Mouse (Mus musculus) midbrain, embryonic 14.5 days (tissue): ENCODE results near the gene Pus7. TPM values are rescaled to one million over a fixed set of nuclear protein-coding genes. Genes with fewer than 3 reads are reported as not detected.

Experiments used
- ATAC-seq: fragments of 200-750 bp; cut with Nextera tagmentation; 2 replicates; pipeline ENCODE4 v1.8.0; 2017; ENCODE audit warnings: moderate number of reproducible peaks, moderate library complexity; ENCODE audit not compliant: low FRiP score, low TSS enrichment
- DNase-seq: peaks from one replicate; pipeline ENCODE4 v3.0.0-alpha.2; 2015
- H3K27ac ChIP-seq: fragments of 300-500 bp; sonication (generic); replicated peaks from 2 replicates; pipeline ENCODE4 v1.5.1; 2014; ENCODE audit warnings: mild to moderate bottlenecking, low read depth, low read length, moderate library complexity
- H3K27me3 ChIP-seq: fragments of 300-500 bp; sonication (generic); 2 replicates; pipeline ENCODE4 v1.6.1; 2014; ENCODE audit warnings: low read length, control low read depth, mixed read lengths; ENCODE audit not compliant: control insufficient read depth, insufficient read depth
- H3K36me3 ChIP-seq: fragments of 300-500 bp; sonication (generic); 2 replicates; pipeline ENCODE4 v1.6.1; 2014; ENCODE audit warnings: low read length, control low read depth; ENCODE audit not compliant: control insufficient read depth, insufficient read depth
- H3K4me1 ChIP-seq: fragments of 300-500 bp; sonication (generic); 2 replicates; pipeline ENCODE4 v1.6.1; 2014; ENCODE audit warnings: mild to moderate bottlenecking, antibody characterized with exemption, low read length, control low read depth; ENCODE audit not compliant: control insufficient read depth, insufficient read depth
- H3K4me2 ChIP-seq: fragments of 300-500 bp; sonication (generic); 2 replicates; pipeline ENCODE4 v1.6.1; 2014; ENCODE audit warnings: mild to moderate bottlenecking, low read length, moderate library complexity
- H3K4me3 ChIP-seq: fragments of 300-500 bp; sonication (generic); replicated peaks from 2 replicates; pipeline ENCODE4 v1.5.1; 2014; ENCODE audit warnings: low read depth, low read length
- H3K9ac ChIP-seq: fragments of 300-500 bp; sonication (generic); replicated peaks from 2 replicates; pipeline ENCODE4 v1.6.1; 2014; ENCODE audit warnings: mild to moderate bottlenecking, low read length, moderate library complexity
- H3K9me3 ChIP-seq: fragments of 300-500 bp; sonication (generic); 2 replicates; pipeline ENCODE4 v1.6.1; 2016; ENCODE audit warnings: low read length, control low read depth, mixed read lengths; ENCODE audit not compliant: control insufficient read depth
- WGBS: fragments of 180-500 bp; shearing (Covaris S2); extraction: QIAGEN DNeasy Blood & Tissue Kit; methylation state at CpG from one replicate; pipeline ENCODE4 v1.1.7; 2014; 5-methylcytosine and 5-hydroxymethylcytosine counted together
- polyA plus RNA-seq: library from polyadenylated mRNA; unstranded; fragments of >200 nt; fragmentation: Nextera tagmentation; extraction: Ambion mirVana; gene quantifications from 2 replicates; pipeline ENCODE4 v1.2.1, GENCODE M21; 2014

Pus7 gene
- polyA plus RNA-seq, 1 experiment from 2014 or later = 15.2 TPM

DNA sequence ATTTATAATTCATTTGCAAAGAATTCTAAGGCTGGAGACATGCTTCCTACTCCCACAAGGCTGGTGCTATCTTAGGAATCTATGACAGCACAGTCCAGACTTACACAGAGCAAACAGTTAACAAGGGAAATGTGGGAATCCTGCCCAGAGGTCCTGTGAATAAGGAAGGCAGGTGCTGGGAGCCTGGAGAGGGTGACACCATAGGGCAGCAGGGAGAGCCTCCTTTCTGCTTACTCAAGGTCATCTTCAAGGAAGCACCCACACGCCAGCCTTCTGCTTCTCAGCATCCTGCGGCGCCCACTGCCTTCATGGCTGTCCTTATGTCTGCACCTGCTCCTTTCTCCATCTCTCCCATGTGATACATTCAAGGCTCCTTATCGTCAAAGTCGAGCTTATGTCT is 19.0 kb downstream of the Pus7 start:
- H3K9me3 ChIP-seq = no peaks in the 10 kb centered on the region
- H3K4me2 ChIP-seq = no peak overlapping the region
- no peaks in the 10 kb centered on the region for H3K4me1 ChIP-seq
- no peak overlapping the region for H3K4me3 ChIP-seq
- WGBS = 97% methylated on average over 5 of the region's 5 CpGs
- peaks cover 40% of the 10 kb centered on the region for H3K36me3 ChIP-seq
- H3K27ac ChIP-seq = no peak overlapping the region
- H3K27me3 ChIP-seq = no peaks in the 10 kb centered on the region
- DNase-seq (no peak), ATAC-seq (no peak)
- no peak overlapping the region for H3K9ac ChIP-seq

DNA sequence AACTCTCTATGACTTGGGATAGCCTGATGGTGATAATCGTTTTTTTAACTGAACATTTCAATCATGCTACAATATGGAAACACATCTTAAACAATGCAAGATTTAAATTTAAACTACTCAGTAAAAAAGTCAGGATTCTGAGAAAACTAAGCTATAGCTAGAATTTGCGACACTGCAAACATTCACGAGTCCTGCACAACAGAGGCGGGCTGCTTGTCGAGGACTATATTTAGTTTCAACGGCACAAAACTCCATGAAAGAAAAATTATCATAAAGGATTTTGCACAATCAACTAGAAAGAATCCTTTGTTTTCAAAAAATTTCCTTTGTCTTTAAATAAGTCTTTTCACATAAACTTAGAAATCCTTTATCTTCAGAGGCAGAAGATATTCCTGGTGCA is 21.0 kb downstream of the Pus7 start:
- DNase-seq (no peak), ATAC-seq (no peak)
- no peak overlapping the region for H3K4me3 ChIP-seq
- no peak overlapping the region for H3K27ac ChIP-seq
- WGBS = 93% methylated on average over 6 of the region's 6 CpGs
- no peak overlapping the region for H3K4me2 ChIP-seq
- peaks cover 31% of the 10 kb centered on the region for H3K36me3 ChIP-seq
- no peak overlapping the region for H3K9ac ChIP-seq
- no peaks in the 10 kb centered on the region for H3K4me1 ChIP-seq
- no peaks in the 10 kb centered on the region for H3K27me3 ChIP-seq
- no peaks in the 10 kb centered on the region for H3K9me3 ChIP-seq

DNA sequence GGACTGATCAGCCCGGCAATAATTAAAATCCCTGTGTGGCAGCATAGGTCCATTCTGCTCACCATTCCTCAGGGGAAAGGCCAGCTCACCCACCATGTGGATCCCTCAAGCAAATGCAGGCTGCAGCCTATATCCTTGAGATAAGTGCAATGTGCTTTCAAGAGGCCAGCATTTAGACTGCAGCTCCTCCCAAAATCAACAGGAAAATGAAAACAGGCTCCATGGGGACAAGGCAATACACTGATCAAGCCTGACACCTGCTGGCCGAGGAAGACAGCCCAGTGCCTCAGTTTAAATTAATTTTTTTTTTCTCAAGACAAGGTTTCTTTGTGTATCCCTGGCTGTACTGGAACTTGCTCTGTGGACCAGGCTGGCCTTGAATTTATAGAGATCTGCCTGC is 24.9 kb downstream of the Pus7 start:
- H3K4me1 ChIP-seq = no peaks in the 10 kb centered on the region
- H3K27me3 ChIP-seq = no peaks in the 10 kb centered on the region
- H3K4me3 ChIP-seq = no peak overlapping the region
- DNase-seq (peak; percentile 72), ATAC-seq (no peak)
- H3K9ac ChIP-seq = no peak overlapping the region
- H3K27ac ChIP-seq = no peak overlapping the region
- no peak overlapping the region for H3K4me2 ChIP-seq
- 44% methylated on average over 2 of the region's 2 CpGs for WGBS
- no peaks in the 10 kb centered on the region for H3K9me3 ChIP-seq
- peaks cover 23% of the 10 kb centered on the region for H3K36me3 ChIP-seq

DNA sequence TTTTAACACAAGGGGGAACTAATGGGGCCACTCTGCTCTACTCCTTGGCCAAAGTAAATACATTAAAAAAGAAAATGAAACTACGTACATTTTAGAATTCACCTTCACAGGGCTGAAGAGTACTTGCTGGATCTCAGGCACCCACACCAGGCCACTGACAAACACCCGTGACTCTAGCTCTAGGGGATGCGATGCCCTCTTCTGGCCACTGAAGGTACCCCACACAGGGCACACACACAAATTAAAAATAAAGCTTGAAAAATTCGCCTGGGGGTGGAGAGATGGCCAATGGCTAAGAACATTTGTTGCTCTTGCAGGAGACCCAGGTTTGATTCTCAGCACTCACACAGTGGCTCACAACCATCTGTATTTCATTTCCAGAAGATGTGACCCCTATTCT is 27.1 kb downstream of the Pus7 start:
- WGBS = 93% methylated on average over 4 of the region's 4 CpGs
- Histone ChIP-seq H3K27me3 (no peaks in the 10 kb centered on the region), H3K9ac (no peak overlapping the region), H3K9me3 (no peaks in the 10 kb centered on the region), H3K4me2 (no peak overlapping the region), H3K27ac (no peak overlapping the region), H3K4me3 (no peak overlapping the region), H3K36me3 (peaks cover 15% of the 10 kb centered on the region; the same call in 1 of the 2 replicates), H3K4me1 (no peaks in the 10 kb centered on the region)
- no peak for DNase-seq
- ATAC-seq = no peak

DNA sequence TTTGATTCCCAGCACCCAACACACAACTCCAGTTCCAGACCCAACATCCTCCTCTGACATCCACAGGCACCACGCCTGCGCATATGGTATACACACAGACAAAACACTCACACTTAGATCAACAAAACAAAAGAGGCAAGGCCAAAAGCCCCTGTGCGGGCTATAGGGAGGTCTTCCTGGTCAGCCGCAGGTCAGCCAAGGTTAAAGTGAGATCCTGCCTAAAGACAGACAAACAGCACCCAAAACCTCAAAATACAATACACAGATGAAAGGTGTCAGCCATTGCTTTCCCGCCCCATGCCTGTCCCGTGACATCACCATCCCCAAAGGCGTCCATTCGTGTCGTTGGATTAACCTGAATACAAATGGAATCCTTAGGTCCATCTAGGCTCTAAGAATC is 27.9 kb downstream of the Pus7 start:
- ATAC-seq (no peak), DNase-seq (no peak)
- no peak overlapping the region for H3K27ac ChIP-seq
- H3K9ac ChIP-seq = no peak overlapping the region
- H3K27me3 ChIP-seq = no peaks in the 10 kb centered on the region
- H3K9me3 ChIP-seq = no peaks in the 10 kb centered on the region
- H3K4me2 ChIP-seq = no peak overlapping the region
- 97% methylated on average over 9 of the region's 9 CpGs for WGBS
- no peaks in the 10 kb centered on the region for H3K4me1 ChIP-seq
- no peak overlapping the region for H3K4me3 ChIP-seq
- peaks cover 16% of the 10 kb centered on the region; the same call in 1 of the 2 replicates for H3K36me3 ChIP-seq

DNA sequence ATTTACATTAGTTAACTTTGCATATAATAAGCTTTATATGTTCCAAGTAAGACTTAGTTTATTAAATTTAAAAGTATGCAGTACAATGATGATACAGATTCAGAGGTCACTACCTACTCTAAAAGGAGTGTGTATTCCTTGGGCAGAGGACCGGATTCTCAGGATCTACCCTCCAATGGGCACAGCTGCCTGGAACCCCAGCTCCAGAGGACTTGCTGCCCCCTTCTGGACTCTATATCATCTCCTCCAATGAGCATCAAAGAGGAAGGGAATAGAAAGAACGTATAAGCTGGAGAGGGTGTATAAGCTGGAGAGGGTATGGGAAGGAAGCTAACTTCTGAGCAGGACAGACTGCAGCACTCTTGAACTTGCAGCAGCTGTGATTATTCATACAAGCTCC is 33.6 kb downstream of the Pus7 start:
- H3K9me3 ChIP-seq = no peaks in the 10 kb centered on the region
- no peaks in the 10 kb centered on the region for H3K27me3 ChIP-seq
- peaks cover 33% of the 10 kb centered on the region for H3K36me3 ChIP-seq
- no peak overlapping the region for H3K4me2 ChIP-seq
- no peak overlapping the region for H3K9ac ChIP-seq
- no peak overlapping the region for H3K4me3 ChIP-seq
- H3K27ac ChIP-seq = no peak overlapping the region
- peak; percentile 15 for DNase-seq
- H3K4me1 ChIP-seq = no peaks in the 10 kb centered on the region
- WGBS = 59% methylated on average over 2 of the region's 2 CpGs
- ATAC-seq = no peak

DNA sequence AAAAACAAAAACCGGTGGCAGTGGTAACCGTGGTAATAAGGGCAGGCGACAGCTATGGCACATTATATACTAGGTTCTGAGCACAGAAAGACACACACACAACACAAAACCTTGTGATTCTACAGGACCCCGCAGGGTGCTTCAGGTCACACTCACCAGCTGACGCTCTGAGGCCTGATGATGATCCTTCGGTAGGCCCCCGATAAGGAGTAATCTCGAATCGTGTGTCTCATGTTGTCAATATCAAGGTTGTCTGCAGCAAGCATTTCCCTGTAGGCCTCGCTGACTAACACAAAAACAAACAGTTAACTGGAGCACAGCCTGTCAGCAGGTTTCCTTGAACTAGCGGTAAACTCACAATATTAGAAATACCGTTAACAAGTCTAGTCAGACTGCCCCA is 40.2 kb downstream of the Pus7 start:
- H3K4me2 ChIP-seq = no peak overlapping the region
- H3K9ac ChIP-seq = no peak overlapping the region
- no peak overlapping the region for H3K4me3 ChIP-seq
- H3K27me3 ChIP-seq = no peaks in the 10 kb centered on the region
- H3K27ac ChIP-seq = no peak overlapping the region
- no peak for ATAC-seq
- no peak for DNase-seq
- H3K9me3 ChIP-seq = no peaks in the 10 kb centered on the region
- H3K36me3 ChIP-seq = peaks cover 51% of the 10 kb centered on the region
- WGBS = 94% methylated on average over 12 of the region's 12 CpGs
- H3K4me1 ChIP-seq = no peaks in the 10 kb centered on the region

DNA sequence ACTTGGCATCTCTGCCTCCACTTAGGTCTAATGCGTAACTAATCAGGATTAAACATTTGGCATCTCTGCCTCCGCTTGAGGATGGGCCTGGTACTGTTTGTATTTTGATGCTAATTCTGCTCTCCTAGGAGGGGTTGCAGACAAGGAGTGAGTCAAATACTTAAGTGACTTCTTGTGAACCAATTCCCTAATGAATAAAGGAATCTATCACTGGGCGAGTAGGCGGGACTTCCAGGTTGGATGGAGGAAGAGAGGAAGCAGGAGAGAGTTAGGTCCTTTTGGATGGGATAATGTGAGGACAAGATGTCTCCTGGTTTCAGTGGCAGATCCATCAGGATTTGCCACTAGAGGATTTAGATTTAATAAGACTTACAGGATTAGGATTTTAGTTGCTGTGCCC is 46.4 kb downstream of the Pus7 start:
- no peaks in the 10 kb centered on the region for H3K27me3 ChIP-seq
- H3K4me3 ChIP-seq = no peak overlapping the region
- peaks cover 2% of the 10 kb centered on the region for H3K36me3 ChIP-seq
- no peaks in the 10 kb centered on the region for H3K9me3 ChIP-seq
- WGBS = 57% methylated on average over 4 of the region's 4 CpGs
- no peak overlapping the region for H3K9ac ChIP-seq
- H3K4me2 ChIP-seq = no peak overlapping the region
- no peak overlapping the region for H3K27ac ChIP-seq
- DNase-seq = peak; percentile 18
- H3K4me1 ChIP-seq = no peaks in the 10 kb centered on the region
- ATAC-seq = no peak

DNA sequence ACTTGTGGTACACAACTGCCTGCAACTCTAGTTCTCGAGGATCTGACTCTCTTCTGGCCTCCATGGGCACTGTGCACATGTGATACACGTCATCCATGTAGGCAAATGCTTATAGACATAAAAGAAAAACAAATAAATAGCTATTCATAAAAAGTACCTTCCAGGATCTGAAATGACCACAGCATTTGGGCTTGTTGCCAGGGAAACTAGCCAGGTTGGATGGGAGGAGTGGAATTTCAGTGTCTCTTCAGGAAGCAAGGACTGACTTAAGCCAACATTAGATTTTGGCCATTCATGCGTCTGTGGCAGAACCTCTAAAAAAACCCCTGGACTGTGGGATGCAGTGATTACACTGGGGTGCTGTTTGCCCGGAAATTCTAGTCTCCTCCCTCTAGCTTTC is 47.1 kb downstream of the Pus7 start:
- no peaks in the 10 kb centered on the region for H3K36me3 ChIP-seq
- H3K4me3 ChIP-seq = no peak overlapping the region
- H3K27ac ChIP-seq = no peak overlapping the region
- DNase-seq = no peak
- H3K27me3 ChIP-seq = no peaks in the 10 kb centered on the region
- no peak for ATAC-seq
- no peaks in the 10 kb centered on the region for H3K9me3 ChIP-seq
- no peaks in the 10 kb centered on the region for H3K4me1 ChIP-seq
- 75% methylated on average over 4 of the region's 4 CpGs for whole genome bisulfite sequencing
- H3K9ac ChIP-seq = no peak overlapping the region
- no peak overlapping the region for H3K4me2 ChIP-seq
